Mouse (Mus musculus): ENCODE results near the gene Mef2b. TPM values are rescaled to one million over a fixed set of nuclear protein-coding genes. Genes with fewer than 3 reads are reported as not detected.

Gene Mef2b
- polyA plus RNA-seq, 1 experiment = 0.85 TPM

- no peaks in the 10 kb centered on the region for H3K79me2 ChIP-seq (ENCODE audit: control insufficient read depth, insufficient read depth)
- peak overlapping the region; percentile 28 for H3K4me3 ChIP-seq
- peak overlapping the region; percentile 82 for H3K4me2 ChIP-seq (ENCODE audit: low read depth)
- H3K36me3 ChIP-seq (ENCODE audit: control insufficient read depth, insufficient read depth) = no peaks in the 10 kb centered on the region
- no peak overlapping the region for H3ac ChIP-seq (ENCODE audit: control insufficient read depth, insufficient read length)
- peaks cover 26% of the 10 kb centered on the region for H3K27me3 ChIP-seq (ENCODE audit: control insufficient read depth, insufficient read depth, insufficient read length)
- TF ChIP-seq TCF3 (IDR thresholded peaks at IDR 0.05; ENCODE audit: insufficient read length, low read depth) (no peak), MYOG (IDR thresholded peaks at IDR 0.05; ENCODE audit: control insufficient read depth in 1 of 3, insufficient read depth in 1 of 3, insufficient read length in 2 of 3, low read depth in 2 of 3) (peak in 2 of 3 experiments; percentile 57 to 60), MYOD1 (IDR thresholded peaks at IDR 0.05; ENCODE audit: control insufficient read depth in 1 of 3, insufficient read length in 2 of 3, low read depth in 2 of 3) (peak in 2 of 3 experiments; percentile 41 to 45), POLR2A (IDR thresholded peaks at IDR 0.05; ENCODE audit: insufficient read length, low read depth) (peak; percentile 24)
Measured at GRCm38 (mm10) chr8:70158069-70158853, 18.8 kb downstream of the Mef2b start.

DNA sequence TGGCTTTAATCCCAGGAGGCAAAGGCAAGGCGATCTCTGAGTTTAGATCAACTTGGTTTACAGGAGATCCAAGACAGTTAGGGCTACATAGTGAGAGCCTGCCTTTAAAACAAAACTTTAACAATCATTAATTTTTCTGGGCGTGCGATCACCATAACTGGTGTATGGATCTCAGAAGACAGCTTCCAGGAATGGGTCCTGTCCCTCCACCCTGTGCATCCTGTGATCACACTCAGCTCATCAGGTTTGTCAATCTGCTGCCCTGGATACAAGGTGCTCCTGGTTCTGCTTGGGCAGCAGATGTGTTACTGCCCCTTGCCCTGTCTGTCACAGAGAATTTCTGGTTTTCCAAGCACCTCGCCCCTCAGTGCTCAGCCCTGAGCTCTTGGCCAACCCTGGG, 19.7 kb downstream of the Mef2b start:
- H3ac ChIP-seq (ENCODE audit: control insufficient read depth, insufficient read length) = no peak overlapping the region
- peaks cover 35% of the 10 kb centered on the region for H3K27me3 ChIP-seq (ENCODE audit: control insufficient read depth, insufficient read depth, insufficient read length)
- H3K4me2 ChIP-seq (ENCODE audit: low read depth) = peak overlapping the region; percentile 82
- TF ChIP-seq E2F4 (IDR thresholded peaks at IDR 0.05; ENCODE audit: insufficient read depth) (no peak), MAX (IDR thresholded peaks at IDR 0.05; ENCODE audit: low read depth) (no peak), SRF (IDR thresholded peaks at IDR 0.05; ENCODE audit: control insufficient read depth, insufficient read length, low read depth) (no peak), USF1 (IDR thresholded peaks at IDR 0.05; ENCODE audit: low read depth) (no peak), POLR2AphosphoS2 (IDR thresholded peaks at IDR 0.05; ENCODE audit: insufficient read length, low read depth) (no peak), TCF3 (IDR thresholded peaks at IDR 0.05; ENCODE audit: insufficient read length, low read depth) (no peak), POLR2A (IDR thresholded peaks at IDR 0.05; ENCODE audit: insufficient read length, low read depth) (no peak), MYOG (IDR thresholded peaks at IDR 0.05; ENCODE audit: control insufficient read depth in 1 of 3, insufficient read depth in 1 of 3, insufficient read length in 2 of 3, low read depth in 2 of 3) (no peak)
- no peaks in the 10 kb centered on the region for H3K79me2 ChIP-seq (ENCODE audit: control insufficient read depth, insufficient read depth)
- no peaks in the 10 kb centered on the region for H3K36me3 ChIP-seq (ENCODE audit: control insufficient read depth, insufficient read depth)
- H3K4me3 ChIP-seq = peak overlapping the region; percentile 28

DNA sequence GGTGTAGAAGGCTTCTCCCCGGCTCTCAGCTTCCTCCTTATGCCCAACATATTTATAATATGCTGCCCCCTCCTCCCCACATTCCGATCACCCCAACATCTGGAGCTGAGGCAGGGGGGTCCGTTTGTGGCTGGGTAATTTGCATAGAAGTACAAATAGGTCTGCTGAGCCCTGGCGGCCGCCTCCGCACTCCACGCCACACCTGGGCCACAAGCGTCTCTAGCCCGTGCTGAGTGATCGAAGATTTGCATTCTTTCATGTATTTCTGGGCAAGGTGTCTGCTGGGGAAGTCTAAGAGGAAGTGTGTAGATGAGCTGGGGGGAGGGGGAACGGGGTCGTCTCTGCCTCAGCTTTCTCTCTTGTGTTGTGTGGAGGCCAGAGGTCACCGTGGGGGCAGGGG, 20.5 kb downstream of the Mef2b start:
- Histone ChIP-seq H3K79me2 (ENCODE audit: control insufficient read depth, insufficient read depth) (no peaks in the 10 kb centered on the region), H3ac (ENCODE audit: control insufficient read depth, insufficient read length) (no peak overlapping the region), H3K27me3 (ENCODE audit: control insufficient read depth, insufficient read depth, insufficient read length) (peaks cover 30% of the 10 kb centered on the region), H3K36me3 (ENCODE audit: control insufficient read depth, insufficient read depth) (no peaks in the 10 kb centered on the region), H3K4me2 (ENCODE audit: low read depth) (no peak overlapping the region), H3K4me3 (no peak overlapping the region)
- no peak for TF ChIP-seq SRF (IDR thresholded peaks at IDR 0.05; ENCODE audit: control insufficient read depth, insufficient read length, low read depth)
- TF ChIP-seq MYOD1 (IDR thresholded peaks at IDR 0.05; ENCODE audit: control insufficient read depth in 1 of 3, insufficient read length in 2 of 3, low read depth in 2 of 3) = no peak
- no peak for TF ChIP-seq MAX (IDR thresholded peaks at IDR 0.05; ENCODE audit: low read depth)
- no peak for TF ChIP-seq MYOG (IDR thresholded peaks at IDR 0.05; ENCODE audit: control insufficient read depth in 1 of 3, insufficient read depth in 1 of 3, insufficient read length in 2 of 3, low read depth in 2 of 3)
- no peak for TF ChIP-seq POLR2A (IDR thresholded peaks at IDR 0.05; ENCODE audit: insufficient read length, low read depth)
- no peak for TF ChIP-seq TCF12 (IDR thresholded peaks at IDR 0.05; ENCODE audit: insufficient read depth, poor library complexity, severe bottlenecking)
- TF ChIP-seq REST (IDR thresholded peaks at IDR 0.05; ENCODE audit: insufficient read depth, insufficient read length) = no peak
- TF ChIP-seq TCF3 (IDR thresholded peaks at IDR 0.05; ENCODE audit: insufficient read length, low read depth) = no peak
- TF ChIP-seq CEBPB (IDR thresholded peaks at IDR 0.05; ENCODE audit: insufficient read depth, poor library complexity, severe bottlenecking) = no peak
- no peak for TF ChIP-seq USF1 (IDR thresholded peaks at IDR 0.05; ENCODE audit: low read depth)
- TF ChIP-seq POLR2AphosphoS2 (IDR thresholded peaks at IDR 0.05; ENCODE audit: insufficient read length, low read depth) = no peak
- TF ChIP-seq E2F4 (IDR thresholded peaks at IDR 0.05; ENCODE audit: insufficient read depth) = no peak

- TF ChIP-seq REST (IDR thresholded peaks at IDR 0.05; ENCODE audit: insufficient read depth, insufficient read length) = no peak
- no peak for TF ChIP-seq MYOG (IDR thresholded peaks at IDR 0.05; ENCODE audit: control insufficient read depth in 1 of 3, insufficient read depth in 1 of 3, insufficient read length in 2 of 3, low read depth in 2 of 3)
- Histone ChIP-seq H3K27me3 (ENCODE audit: control insufficient read depth, insufficient read depth, insufficient read length) (peaks cover 34% of the 10 kb centered on the region), H3ac (ENCODE audit: control insufficient read depth, insufficient read length) (no peak overlapping the region), H3K79me2 (ENCODE audit: control insufficient read depth, insufficient read depth) (no peaks in the 10 kb centered on the region), H3K36me3 (ENCODE audit: control insufficient read depth, insufficient read depth) (no peaks in the 10 kb centered on the region), H3K4me3 (no peak overlapping the region), H3K4me2 (ENCODE audit: low read depth) (no peak overlapping the region)
Measured at GRCm38 (mm10) chr8:70163316-70163715, 23.8 kb downstream of the Mef2b start.

GRCm38 (mm10) chr8:70166504-70167110, 27.1 kb downstream of the Mef2b start:
- TF ChIP-seq USF1 (IDR thresholded peaks at IDR 0.05; ENCODE audit: low read depth) (no peak), SRF (IDR thresholded peaks at IDR 0.05; ENCODE audit: control insufficient read depth, insufficient read length, low read depth) (no peak), REST (IDR thresholded peaks at IDR 0.05; ENCODE audit: insufficient read depth, insufficient read length) (no peak), MAX (IDR thresholded peaks at IDR 0.05; ENCODE audit: low read depth) (no peak), TCF3 (IDR thresholded peaks at IDR 0.05; ENCODE audit: insufficient read length, low read depth) (no peak), POLR2A (IDR thresholded peaks at IDR 0.05; ENCODE audit: insufficient read length, low read depth) (no peak), E2F4 (IDR thresholded peaks at IDR 0.05; ENCODE audit: insufficient read depth) (no peak), MYOD1 (IDR thresholded peaks at IDR 0.05; ENCODE audit: control insufficient read depth in 1 of 3, insufficient read length in 2 of 3, low read depth in 2 of 3) (no peak), TCF12 (IDR thresholded peaks at IDR 0.05; ENCODE audit: insufficient read depth, poor library complexity, severe bottlenecking) (no peak), CEBPB (IDR thresholded peaks at IDR 0.05; ENCODE audit: insufficient read depth, poor library complexity, severe bottlenecking) (no peak), POLR2AphosphoS2 (IDR thresholded peaks at IDR 0.05; ENCODE audit: insufficient read length, low read depth) (no peak)
- Histone ChIP-seq H3K4me3 (no peak overlapping the region), H3K79me2 (ENCODE audit: control insufficient read depth, insufficient read depth) (no peaks in the 10 kb centered on the region), H3K4me2 (ENCODE audit: low read depth) (peak overlapping the region; percentile 34), H3K36me3 (ENCODE audit: control insufficient read depth, insufficient read depth) (no peaks in the 10 kb centered on the region), H3K27me3 (ENCODE audit: control insufficient read depth, insufficient read depth, insufficient read length) (peaks cover 26% of the 10 kb centered on the region), H3ac (ENCODE audit: control insufficient read depth, insufficient read length) (no peak overlapping the region)

Measured in myocyte (in vitro differentiated cells).